Mouse (Mus musculus): ENCODE results near the gene Slc9a1. TPM values are rescaled to one million over a fixed set of nuclear protein-coding genes. Genes with fewer than 3 reads are reported as not detected.

Gene Slc9a1
- polyA plus RNA-seq, 1 experiment from 2014 or later = 5.6 TPM

GRCm38 (mm10) chr4:133419312-133420004, 50.0 kb downstream of the Slc9a1 start:
- Histone ChIP-seq H3K27me3 (ENCODE audit: control insufficient read depth, insufficient read depth, low read length) (no peaks in the 10 kb centered on the region), H3K4me2 (no peak overlapping the region), H3K4me1 (ENCODE audit: control insufficient read depth, insufficient read depth, low read length) (0 out of 2 replicates have a peak, but pooled peaks cover 2% of the 10 kb centered on the region), H3K9ac (ENCODE audit: low read length) (no peak overlapping the region), H3K36me3 (ENCODE audit: control insufficient read depth, insufficient read depth, low read length) (peaks cover 5% of the 10 kb centered on the region; the same call in 1 of the 2 replicates), H3K27ac (ENCODE audit: low read depth, low read length) (no peak overlapping the region), H3K4me3 (ENCODE audit: low read depth, low read length) (no peak overlapping the region), H3K9me3 (ENCODE audit: control insufficient read depth, low read length) (no peaks in the 10 kb centered on the region)
- WGBS = 71% methylated on average over 14 of the region's 14 CpGs
- peak; percentile 94 for DNase-seq (ENCODE audit: low spot score, missing footprints)
- no peak; the same call in 1 of the 2 replicates for ATAC-seq (ENCODE audit: low FRiP score)

DNA sequence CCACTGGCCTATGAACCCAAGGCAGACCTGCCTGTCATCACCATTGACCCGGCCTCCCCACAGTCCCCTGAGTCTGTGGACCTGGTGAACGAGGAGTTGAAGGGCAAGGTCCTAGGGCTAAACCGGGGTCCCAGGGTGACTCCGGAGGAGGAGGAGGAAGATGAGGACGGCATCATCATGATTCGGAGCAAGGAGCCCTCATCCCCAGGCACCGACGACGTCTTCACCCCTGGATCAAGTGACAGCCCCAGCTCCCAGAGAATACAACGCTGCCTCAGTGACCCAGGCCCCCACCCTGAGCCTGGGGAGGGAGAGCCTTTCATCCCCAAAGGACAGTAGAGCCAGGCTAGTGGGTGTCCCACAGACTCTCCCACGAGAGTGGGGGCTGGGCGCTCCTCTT, 52.5 kb downstream of the Slc9a1 start:
- H3K4me3 ChIP-seq (ENCODE audit: low read depth, low read length) = no peak overlapping the region
- no peak overlapping the region for H3K9ac ChIP-seq (ENCODE audit: low read length)
- ATAC-seq (ENCODE audit: low FRiP score) (0 out of 2 replicates have a peak, but pooled peaks have one; percentile 23), DNase-seq (ENCODE audit: low spot score, missing footprints) (no peak)
- H3K4me1 ChIP-seq (ENCODE audit: control insufficient read depth, insufficient read depth, low read length) = 0 out of 2 replicates have a peak, but pooled peaks cover 2% of the 10 kb centered on the region
- no peaks in the 10 kb centered on the region for H3K9me3 ChIP-seq (ENCODE audit: control insufficient read depth, low read length)
- H3K27me3 ChIP-seq (ENCODE audit: control insufficient read depth, insufficient read depth, low read length) = no peaks in the 10 kb centered on the region
- no peak overlapping the region for H3K4me2 ChIP-seq
- H3K36me3 ChIP-seq (ENCODE audit: control insufficient read depth, insufficient read depth, low read length) = peaks cover 5% of the 10 kb centered on the region; the same call in 1 of the 2 replicates
- H3K27ac ChIP-seq (ENCODE audit: low read depth, low read length) = no peak overlapping the region
- WGBS = 89% methylated on average over 12 of the region's 12 CpGs

GRCm38 (mm10) chr4:133422601-133423000, 53.1 kb downstream of the Slc9a1 start:
- Histone ChIP-seq H3K27me3 (ENCODE audit: control insufficient read depth, insufficient read depth, low read length) (no peaks in the 10 kb centered on the region), H3K4me2 (no peak overlapping the region), H3K4me1 (ENCODE audit: control insufficient read depth, insufficient read depth, low read length) (0 out of 2 replicates have a peak, but pooled peaks cover 2% of the 10 kb centered on the region), H3K36me3 (ENCODE audit: control insufficient read depth, insufficient read depth, low read length) (peaks cover 5% of the 10 kb centered on the region; the same call in 1 of the 2 replicates), H3K9ac (ENCODE audit: low read length) (no peak overlapping the region), H3K9me3 (ENCODE audit: control insufficient read depth, low read length) (no peaks in the 10 kb centered on the region), H3K4me3 (ENCODE audit: low read depth, low read length) (no peak overlapping the region), H3K27ac (ENCODE audit: low read depth, low read length) (no peak overlapping the region)
- WGBS = 81% methylated on average over 15 of the region's 15 CpGs
- no peak for ATAC-seq (ENCODE audit: low FRiP score)
- DNase-seq (ENCODE audit: low spot score, missing footprints) = no peak

- no peak overlapping the region for H3K4me3 ChIP-seq (ENCODE audit: low read depth, low read length)
- H3K27me3 ChIP-seq (ENCODE audit: control insufficient read depth, insufficient read depth, low read length) = no peaks in the 10 kb centered on the region
- H3K36me3 ChIP-seq (ENCODE audit: control insufficient read depth, insufficient read depth, low read length) = peaks cover 5% of the 10 kb centered on the region; the same call in 1 of the 2 replicates
- H3K4me1 ChIP-seq (ENCODE audit: control insufficient read depth, insufficient read depth, low read length) = 0 out of 2 replicates have a peak, but pooled peaks cover 2% of the 10 kb centered on the region
- H3K9ac ChIP-seq (ENCODE audit: low read length) = no peak overlapping the region
- WGBS = 57% methylated on average over 6 of the region's 6 CpGs
- no peak overlapping the region for H3K4me2 ChIP-seq
- ATAC-seq (ENCODE audit: low FRiP score) (peak; percentile 17), DNase-seq (ENCODE audit: low spot score, missing footprints) (peak; percentile 94)
- H3K9me3 ChIP-seq (ENCODE audit: control insufficient read depth, low read length) = no peaks in the 10 kb centered on the region
- no peak overlapping the region for H3K27ac ChIP-seq (ENCODE audit: low read depth, low read length)
These were observed 53.6 kb downstream of the Slc9a1 start for GRCm38 (mm10) chr4:133423108-133423507.

- no peak overlapping the region for H3K4me2 ChIP-seq
- no peaks in the 10 kb centered on the region for H3K9me3 ChIP-seq (ENCODE audit: control insufficient read depth, low read length)
- H3K4me1 ChIP-seq (ENCODE audit: control insufficient read depth, insufficient read depth, low read length) = 0 out of 2 replicates have a peak, but pooled peaks cover 2% of the 10 kb centered on the region
- H3K9ac ChIP-seq (ENCODE audit: low read length) = no peak overlapping the region
- no peak overlapping the region for H3K4me3 ChIP-seq (ENCODE audit: low read depth, low read length)
- H3K27ac ChIP-seq (ENCODE audit: low read depth, low read length) = no peak overlapping the region
- H3K27me3 ChIP-seq (ENCODE audit: control insufficient read depth, insufficient read depth, low read length) = no peaks in the 10 kb centered on the region
- peaks cover 5% of the 10 kb centered on the region; the same call in 1 of the 2 replicates for H3K36me3 ChIP-seq (ENCODE audit: control insufficient read depth, insufficient read depth, low read length)
- no peak for ATAC-seq (ENCODE audit: low FRiP score)
- DNase-seq (ENCODE audit: low spot score, missing footprints) = no peak
- WGBS = 80% methylated on average over 6 of the region's 6 CpGs
These were observed 54.2 kb downstream of the Slc9a1 start for GRCm38 (mm10) chr4:133423691-133424090.

GRCm38 (mm10) chr4:133424100-133424499, 54.6 kb downstream of the Slc9a1 start:
- Histone ChIP-seq H3K9ac (ENCODE audit: low read length) (no peak overlapping the region), H3K27ac (ENCODE audit: low read depth, low read length) (no peak overlapping the region), H3K4me2 (no peak overlapping the region), H3K4me3 (ENCODE audit: low read depth, low read length) (no peak overlapping the region), H3K9me3 (ENCODE audit: control insufficient read depth, low read length) (no peaks in the 10 kb centered on the region), H3K27me3 (ENCODE audit: control insufficient read depth, insufficient read depth, low read length) (no peaks in the 10 kb centered on the region), H3K36me3 (ENCODE audit: control insufficient read depth, insufficient read depth, low read length) (peaks cover 5% of the 10 kb centered on the region; the same call in 1 of the 2 replicates), H3K4me1 (ENCODE audit: control insufficient read depth, insufficient read depth, low read length) (0 out of 2 replicates have a peak, but pooled peaks cover 2% of the 10 kb centered on the region)
- ATAC-seq (ENCODE audit: low FRiP score) (0 out of 2 replicates have a peak, but pooled peaks have one; percentile 43), DNase-seq (ENCODE audit: low spot score, missing footprints) (peak; percentile 94)
- WGBS = 42% methylated on average over 4 of the region's 4 CpGs

DNA sequence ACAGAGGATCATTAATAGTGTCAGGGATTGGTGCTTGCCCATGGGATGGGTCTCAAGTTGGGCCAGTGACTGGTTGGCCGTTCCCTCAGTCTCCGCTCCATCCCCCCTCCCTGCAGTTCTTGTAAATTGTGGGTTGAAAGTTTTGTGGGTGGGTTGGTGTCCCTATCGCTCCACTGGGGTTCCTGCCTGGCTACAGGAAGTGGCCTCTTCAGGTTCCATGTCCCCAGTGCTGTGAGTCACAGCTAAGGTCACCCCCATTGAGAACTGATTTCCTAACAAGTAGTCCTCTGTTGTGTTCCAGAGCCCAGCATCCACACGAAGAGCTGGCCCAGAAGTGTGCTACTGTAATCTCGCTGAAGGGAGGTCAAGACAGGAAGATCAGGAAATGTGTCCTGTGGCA, 56.6 kb downstream of the Slc9a1 start:
- DNase-seq (ENCODE audit: low spot score, missing footprints) = no peak
- 89% methylated on average over 5 of the region's 5 CpGs for WGBS
- no peak overlapping the region for H3K27ac ChIP-seq (ENCODE audit: low read depth, low read length)
- H3K9ac ChIP-seq (ENCODE audit: low read length) = no peak overlapping the region
- ATAC-seq (ENCODE audit: low FRiP score) = no peak
- no peaks in the 10 kb centered on the region for H3K27me3 ChIP-seq (ENCODE audit: control insufficient read depth, insufficient read depth, low read length)
- 0 out of 2 replicates have a peak, but pooled peaks cover 2% of the 10 kb centered on the region for H3K4me1 ChIP-seq (ENCODE audit: control insufficient read depth, insufficient read depth, low read length)
- H3K9me3 ChIP-seq (ENCODE audit: control insufficient read depth, low read length) = no peaks in the 10 kb centered on the region
- H3K4me2 ChIP-seq = no peak overlapping the region
- no peak overlapping the region for H3K4me3 ChIP-seq (ENCODE audit: low read depth, low read length)
- H3K36me3 ChIP-seq (ENCODE audit: control insufficient read depth, insufficient read depth, low read length) = no peaks in the 10 kb centered on the region

- 47% methylated on average over 6 of the region's 6 CpGs for WGBS
- DNase-seq (ENCODE audit: low spot score, missing footprints) (no peak), ATAC-seq (ENCODE audit: low FRiP score) (no peak)
- Histone ChIP-seq H3K4me3 (ENCODE audit: low read depth, low read length) (no peak overlapping the region), H3K27ac (ENCODE audit: low read depth, low read length) (no peak overlapping the region), H3K9ac (ENCODE audit: low read length) (no peak overlapping the region), H3K27me3 (ENCODE audit: control insufficient read depth, insufficient read depth, low read length) (no peaks in the 10 kb centered on the region), H3K36me3 (ENCODE audit: control insufficient read depth, insufficient read depth, low read length) (no peaks in the 10 kb centered on the region), H3K4me2 (no peak overlapping the region), H3K4me1 (ENCODE audit: control insufficient read depth, insufficient read depth, low read length) (no peaks in the 10 kb centered on the region), H3K9me3 (ENCODE audit: control insufficient read depth, low read length) (no peaks in the 10 kb centered on the region)
These were observed 62.0 kb downstream of the Slc9a1 start for GRCm38 (mm10) chr4:133431508-133431907.

- no peak overlapping the region for H3K9ac ChIP-seq (ENCODE audit: low read length)
- ATAC-seq (ENCODE audit: low FRiP score) (peak; percentile 67; the same call in 1 of the 2 replicates), DNase-seq (ENCODE audit: low spot score, missing footprints) (no peak)
- no peaks in the 10 kb centered on the region for H3K36me3 ChIP-seq (ENCODE audit: control insufficient read depth, insufficient read depth, low read length)
- H3K4me3 ChIP-seq (ENCODE audit: low read depth, low read length) = no peak overlapping the region
- H3K4me2 ChIP-seq = peak overlapping the region; percentile 8; the same call in 1 of the 2 replicates
- no peaks in the 10 kb centered on the region for H3K9me3 ChIP-seq (ENCODE audit: control insufficient read depth, low read length)
- WGBS = 25% methylated on average over 17 of the region's 17 CpGs
- no peaks in the 10 kb centered on the region for H3K4me1 ChIP-seq (ENCODE audit: control insufficient read depth, insufficient read depth, low read length)
- H3K27me3 ChIP-seq (ENCODE audit: control insufficient read depth, insufficient read depth, low read length) = no peaks in the 10 kb centered on the region
- no peak overlapping the region; the same call in 1 of the 2 replicates for H3K27ac ChIP-seq (ENCODE audit: low read depth, low read length)
These were observed 63.2 kb downstream of the Slc9a1 start for GRCm38 (mm10) chr4:133432560-133433171.
